Mouse (Mus musculus) kidney, adult 2 months (tissue): Measurements from ENCODE around the gene Shank2.

Experiments
- CTCF ChIP-seq: fragments of 200-500 bp; conservative IDR thresholded peaks from 2 replicates; pipeline ENCODE4 v1.5.1; 2011; ENCODE audit warnings: low read depth, mild to moderate bottlenecking, control low read depth, low read length, moderate library complexity, mixed read lengths; ENCODE audit not compliant: insufficient read depth, insufficient read length
- POLR2A ChIP-seq: fragments of 200-500 bp; IDR thresholded peaks from one replicate; pipeline ENCODE4 v1.6.1; 2011; ENCODE audit warnings: low read depth, low read length, control low read depth

GRCm38 (mm10) chr7:144139691-144140090, 138.0 kb downstream of the Shank2 start:
- TF ChIP-seq CTCF (no peak), POLR2A (no peak)
